Mouse (Mus musculus) embryonic facial prominence, embryonic 11.5 days (tissue): ENCODE data around the gene Gfi1b. TPM values are rescaled to one million over a fixed set of nuclear protein-coding genes. Genes with fewer than 3 reads are reported as not detected.

ENCODE experiments used
- ATAC-seq: fragments of 200-750 bp; cut with Nextera tagmentation; replicated peaks from 2 replicates; pipeline ENCODE4 v1.8.0; 2017; ENCODE audit warnings: low read depth; ENCODE audit not compliant: insufficient number of reproducible peaks, low FRiP score, low TSS enrichment
- DNase-seq: peaks from one replicate; pipeline ENCODE4 v3.0.0-alpha.2; 2015; ENCODE audit warnings: low spot score
- H3K27ac ChIP-seq: fragments of 300-500 bp; sonication (generic); replicated peaks from 2 replicates; pipeline ENCODE4 v1.5.1; 2014; ENCODE audit warnings: mild to moderate bottlenecking, low read depth, low read length, control low read depth
- H3K27me3 ChIP-seq: fragments of 300-500 bp; sonication (generic); 2 replicates; pipeline ENCODE4 v1.6.1; 2014; ENCODE audit warnings: mild to moderate bottlenecking, low read length, moderate library complexity, mixed read lengths; ENCODE audit not compliant: control insufficient read depth, insufficient read depth
- H3K36me3 ChIP-seq: fragments of 300-500 bp; sonication (generic); replicated peaks from 2 replicates; pipeline ENCODE4 v1.6.1; 2014; ENCODE audit warnings: low read depth, mild to moderate bottlenecking, low read length, moderate library complexity, mixed read lengths; ENCODE audit not compliant: control insufficient read depth, insufficient read depth
- H3K4me1 ChIP-seq: fragments of 300-500 bp; sonication (generic); 2 replicates; pipeline ENCODE4 v1.6.1; 2014; ENCODE audit warnings: low read length, mixed read lengths; ENCODE audit not compliant: control insufficient read depth, insufficient read depth
- H3K4me2 ChIP-seq: fragments of 300-500 bp; sonication (generic); 2 replicates; pipeline ENCODE4 v1.6.1; 2014; ENCODE audit warnings: low read depth, mild to moderate bottlenecking, control low read depth, low read length, moderate library complexity
- H3K4me3 ChIP-seq: fragments of 300-500 bp; sonication (generic); 2 replicates; pipeline ENCODE4 v1.5.1; 2014; ENCODE audit warnings: low read depth, low read length, control low read depth
- H3K9ac ChIP-seq: fragments of 300-500 bp; sonication (generic); replicated peaks from 2 replicates; pipeline ENCODE4 v1.6.1; 2014; ENCODE audit warnings: mild to moderate bottlenecking, control low read depth, low read length
- H3K9me3 ChIP-seq: fragments of 300-500 bp; sonication (generic); replicated peaks from 2 replicates; pipeline ENCODE4 v1.6.1; 2016; ENCODE audit warnings: mild to moderate bottlenecking, low read length, inconsistent platforms, mixed read lengths; ENCODE audit not compliant: control insufficient read depth
- WGBS: fragments of 180-500 bp; shearing (Covaris S2); extraction: QIAGEN DNeasy Blood & Tissue Kit; methylation state at CpG from one replicate; pipeline ENCODE4 v1.1.7; 2014; 5-methylcytosine and 5-hydroxymethylcytosine counted together
- polyA plus RNA-seq: library from polyadenylated mRNA; unstranded; fragments of >200 nt; fragmentation: Nextera tagmentation; extraction: Ambion mirVana; gene quantifications from 2 replicates; pipeline ENCODE4 v1.2.1, GENCODE M21; 2014

Gfi1b gene
- polyA plus RNA-seq, 1 experiment from 2014 or later: 2.6 TPM

DNA sequence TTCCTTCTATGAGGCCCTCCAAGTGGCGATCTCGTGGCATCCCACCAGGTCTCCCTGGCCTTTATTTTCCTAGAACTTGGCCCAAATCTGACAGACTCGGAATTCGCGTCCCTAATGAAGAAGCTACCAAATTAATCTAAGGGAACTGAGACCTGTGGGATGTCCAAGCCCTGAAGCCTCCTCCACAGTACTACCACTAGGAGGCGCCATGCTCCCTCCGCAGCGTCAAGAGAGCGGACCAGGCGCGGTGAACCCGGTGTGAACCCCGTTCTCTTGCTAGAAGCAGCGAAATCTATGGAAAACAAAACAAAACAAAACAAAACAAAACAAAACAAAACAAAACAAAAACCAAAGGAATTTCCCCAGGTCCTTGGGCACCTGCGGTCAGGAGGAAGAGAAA lies 29.0 kb downstream of the Gfi1b start:
- H3K9ac ChIP-seq: no peak overlapping the region
- H3K4me1 ChIP-seq: no peaks in the 10 kb centered on the region
- WGBS: 7% methylated on average over 15 of the region's 15 CpGs
- H3K27me3 ChIP-seq: no peaks in the 10 kb centered on the region
- DNase-seq (peak; percentile 70), ATAC-seq (no peak)
- H3K4me3 ChIP-seq: no peak overlapping the region
- H3K9me3 ChIP-seq: no peaks in the 10 kb centered on the region
- H3K4me2 ChIP-seq: no peak overlapping the region
- no peaks in the 10 kb centered on the region for H3K36me3 ChIP-seq
- no peak overlapping the region for H3K27ac ChIP-seq

DNA sequence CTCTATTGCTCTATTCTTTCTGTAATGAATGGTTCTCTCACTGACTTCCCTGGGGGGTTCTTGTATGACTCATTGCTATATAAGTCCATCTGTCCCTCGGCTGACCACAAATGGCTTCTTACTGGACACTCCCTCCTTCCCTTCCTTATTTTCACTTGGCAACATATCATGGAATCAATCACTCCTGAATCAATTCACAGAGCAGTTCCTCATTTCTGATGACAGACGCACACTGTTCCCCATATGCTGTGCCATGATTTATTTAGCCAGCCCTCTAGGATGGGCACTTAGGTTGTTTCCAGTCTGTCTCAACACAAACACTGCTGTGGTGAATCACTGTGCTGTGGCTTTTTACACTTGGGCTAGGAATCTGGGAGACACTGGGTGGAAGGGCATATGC lies 30.3 kb downstream of the Gfi1b start:
- no peak overlapping the region for H3K9ac ChIP-seq
- H3K36me3 ChIP-seq: no peaks in the 10 kb centered on the region
- no peaks in the 10 kb centered on the region for H3K9me3 ChIP-seq
- no peak overlapping the region for H3K27ac ChIP-seq
- ATAC-seq (no peak), DNase-seq (no peak)
- no peaks in the 10 kb centered on the region for H3K27me3 ChIP-seq
- WGBS: 76% methylated on average over 2 of the region's 2 CpGs
- H3K4me3 ChIP-seq: no peak overlapping the region
- H3K4me2 ChIP-seq: no peak overlapping the region
- H3K4me1 ChIP-seq: no peaks in the 10 kb centered on the region

DNA sequence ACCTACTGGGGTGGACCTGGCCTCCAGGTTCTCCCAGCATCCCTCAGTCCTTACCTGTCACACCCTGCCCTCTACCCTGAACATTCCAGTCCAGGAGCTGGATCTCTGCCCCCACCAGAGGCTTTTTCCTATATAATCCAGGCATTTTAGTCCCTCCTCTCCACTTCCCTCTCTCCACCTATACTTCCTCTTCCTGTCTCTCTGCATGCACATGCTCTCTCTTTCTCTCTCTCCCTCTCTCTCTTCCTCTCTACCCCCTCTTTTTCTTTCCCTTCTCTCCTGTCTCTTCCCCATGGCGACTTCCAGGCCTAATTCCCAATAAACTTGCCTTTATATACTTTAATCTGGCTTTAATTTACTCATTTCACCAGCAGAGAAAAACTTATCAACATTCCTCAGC lies 33.2 kb downstream of the Gfi1b start:
- H3K27ac ChIP-seq: no peak overlapping the region
- WGBS: 48% methylated on average over 1 of the region's 1 CpGs
- H3K4me3 ChIP-seq: no peak overlapping the region
- no peaks in the 10 kb centered on the region for H3K4me1 ChIP-seq
- H3K9me3 ChIP-seq: no peaks in the 10 kb centered on the region
- H3K9ac ChIP-seq: no peak overlapping the region
- H3K36me3 ChIP-seq: no peaks in the 10 kb centered on the region
- H3K27me3 ChIP-seq: no peaks in the 10 kb centered on the region
- ATAC-seq: no peak
- no peak for DNase-seq
- H3K4me2 ChIP-seq: no peak overlapping the region

DNA sequence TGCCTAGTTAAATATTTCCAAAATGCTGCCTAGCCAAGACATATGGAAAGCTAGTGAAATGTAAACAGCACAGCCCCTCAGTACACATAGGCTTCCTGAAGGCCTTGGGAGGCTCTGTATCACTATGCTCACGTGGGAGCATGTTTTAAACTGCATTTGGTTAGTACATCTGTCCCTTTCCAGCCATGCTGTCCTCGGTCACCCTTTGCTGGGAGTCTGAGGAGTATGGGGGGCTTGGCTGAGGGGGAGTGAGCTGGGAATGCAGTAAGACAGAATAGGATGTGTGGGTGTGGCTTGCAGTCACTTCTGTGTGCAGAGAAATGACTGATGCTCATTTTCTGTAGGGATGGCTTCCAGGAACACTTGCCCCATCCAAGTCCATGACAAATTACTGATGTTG lies 36.1 kb downstream of the Gfi1b start:
- DNase-seq (no peak), ATAC-seq (no peak)
- WGBS: 42% methylated on average over 2 of the region's 2 CpGs
- Histone ChIP-seq H3K4me2 (no peak overlapping the region), H3K36me3 (no peaks in the 10 kb centered on the region), H3K27me3 (no peaks in the 10 kb centered on the region), H3K4me1 (no peaks in the 10 kb centered on the region), H3K9me3 (no peaks in the 10 kb centered on the region), H3K27ac (no peak overlapping the region), H3K4me3 (no peak overlapping the region), H3K9ac (no peak overlapping the region)

DNA sequence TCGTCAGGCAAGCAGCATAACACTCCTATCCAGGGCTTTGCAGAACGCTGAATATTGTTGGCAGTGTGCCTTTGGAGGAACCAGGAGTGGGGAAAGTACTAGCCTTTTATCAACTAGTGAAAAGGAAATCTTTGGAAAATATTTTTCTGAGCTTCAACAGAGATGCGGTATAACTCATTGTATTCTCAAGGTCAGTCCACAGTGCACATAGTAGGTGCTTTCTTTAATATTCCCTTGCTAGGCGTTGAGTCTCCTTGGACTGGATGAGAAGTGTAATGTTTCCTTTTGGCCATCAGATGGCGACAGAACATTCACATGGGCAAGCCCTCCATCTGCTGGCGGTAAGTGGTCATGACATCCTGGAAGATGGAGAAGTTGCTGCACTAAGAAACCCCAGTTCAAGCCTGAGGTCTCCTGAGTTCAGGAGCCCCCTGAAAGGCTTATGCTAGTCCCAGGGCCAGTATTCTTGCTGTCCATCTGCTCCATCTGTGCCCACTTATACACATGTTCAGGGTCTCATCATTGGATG lies 36.7 kb downstream of the Gfi1b start:
- WGBS: 20% methylated on average over 6 of the region's 6 CpGs
- Histone ChIP-seq H3K27ac (no peak overlapping the region), H3K4me1 (no peaks in the 10 kb centered on the region), H3K4me3 (no peak overlapping the region), H3K36me3 (no peaks in the 10 kb centered on the region), H3K27me3 (no peaks in the 10 kb centered on the region), H3K9me3 (no peaks in the 10 kb centered on the region), H3K4me2 (no peak overlapping the region), H3K9ac (no peak overlapping the region)
- DNase-seq (peak; percentile 88), ATAC-seq (no peak)

DNA sequence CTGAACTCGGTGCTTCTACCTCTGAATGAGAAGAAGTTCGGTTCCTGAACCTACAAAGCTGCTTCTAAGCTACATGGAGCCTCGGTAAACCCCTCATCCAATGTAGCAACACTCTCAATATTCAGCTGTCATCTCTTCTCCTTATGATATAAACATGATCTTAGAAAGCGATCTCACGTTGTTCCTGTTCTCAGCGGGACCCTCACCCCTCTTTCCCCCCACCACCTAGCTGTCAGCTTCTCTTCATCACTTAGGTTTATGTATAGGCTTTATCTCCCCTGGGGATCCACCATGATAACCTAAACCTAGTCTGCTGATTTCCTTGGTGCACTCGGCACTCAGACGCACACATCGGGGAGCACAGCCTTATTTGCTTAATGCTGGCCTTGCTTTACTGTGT lies 38.1 kb downstream of the Gfi1b start, which contains the start of gene Gtf3c5:
Gene Gtf3c5, minus strand, starts transcription at position 101 of the 400 bp plus-strand sequence.
- Histone ChIP-seq H3K4me2 (peak within 1 kb of the TSS; percentile 46), H3K36me3 (no peaks in the 10 kb centered on the region), H3K27ac (peak within 1 kb of the TSS; percentile 54; the same call in 1 of the 2 replicates), H3K4me3 (peak within 1 kb of the TSS; percentile 56), H3K4me1 (no peaks in the 10 kb centered on the region), H3K27me3 (no peaks in the 10 kb centered on the region), H3K9ac (peak within 1 kb of the TSS; percentile 72), H3K9me3 (no peaks in the 10 kb centered on the region)
- DNase-seq (no peak), ATAC-seq (no peak)
- WGBS: 76% methylated on average over 9 of the region's 9 CpGs

DNA sequence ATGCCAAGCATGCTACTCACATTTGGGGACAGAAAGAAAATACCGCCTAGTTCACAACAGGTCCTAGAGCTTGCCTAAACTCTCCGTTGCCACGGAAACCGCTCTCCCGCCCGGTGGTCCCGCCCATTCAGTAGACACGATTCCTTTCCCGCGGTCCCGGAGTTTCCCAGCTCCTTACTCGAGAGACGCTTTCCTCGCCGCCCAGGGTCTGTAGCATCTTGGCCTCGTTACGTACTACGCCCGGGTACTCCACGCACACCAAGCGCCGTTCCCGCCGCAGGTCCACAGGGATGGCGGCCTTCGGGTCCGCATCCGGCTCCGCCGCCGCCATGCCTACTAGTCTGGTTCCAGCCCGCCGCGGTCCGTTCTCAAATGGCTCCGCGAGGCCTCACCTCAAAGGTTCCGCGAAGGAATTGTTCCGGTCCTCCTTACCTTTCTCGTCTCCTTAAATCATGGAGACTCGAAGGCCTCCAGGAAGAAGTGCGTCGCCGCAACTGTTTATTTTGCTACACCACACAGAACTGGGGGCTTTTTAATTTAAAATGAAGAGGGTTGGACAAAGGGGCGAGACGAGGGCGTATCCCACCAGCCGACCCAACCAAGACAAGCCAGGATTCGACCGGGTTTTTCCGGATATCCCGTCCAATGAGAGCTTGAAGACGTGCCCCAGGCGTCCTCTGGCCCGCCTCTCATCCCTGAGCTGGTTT lies 39.0 kb downstream of the Gfi1b start:
- Histone ChIP-seq H3K27me3 (no peaks in the 10 kb centered on the region), H3K4me1 (no peaks in the 10 kb centered on the region), H3K4me2 (peak overlapping the region; percentile 46), H3K4me3 (peak overlapping the region; percentile 56), H3K9me3 (no peaks in the 10 kb centered on the region), H3K27ac (peak overlapping the region; percentile 54; the same call in 1 of the 2 replicates), H3K36me3 (peaks cover 2% of the 10 kb centered on the region; the same call in 1 of the 2 replicates), H3K9ac (peak overlapping the region; percentile 72)
- ATAC-seq (peak; percentile 89), DNase-seq (peak; percentile 95)
- under 1% methylated on average over 56 of the region's 56 CpGs for WGBS

DNA sequence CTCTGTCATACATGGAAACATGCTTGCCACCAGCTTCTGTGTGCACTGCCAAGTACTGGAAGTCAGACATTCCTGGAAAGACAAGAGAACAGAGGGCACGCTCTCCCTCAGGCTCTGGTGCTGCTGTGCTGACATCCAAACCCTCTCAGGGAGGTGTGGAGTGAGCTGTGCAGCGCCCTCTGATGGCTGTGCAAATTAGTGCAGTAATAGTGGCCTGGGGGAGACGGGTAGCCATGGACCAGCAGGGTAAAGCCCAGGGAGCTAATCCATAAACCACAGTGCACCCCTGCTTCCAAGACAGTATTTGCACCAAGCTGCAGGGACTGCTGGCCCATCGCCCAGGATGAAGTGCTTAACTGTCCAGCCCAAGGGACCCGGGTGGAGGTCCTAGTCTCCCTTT lies 43.8 kb downstream of the Gfi1b start:
- H3K36me3 ChIP-seq: peaks cover 2% of the 10 kb centered on the region
- no peak overlapping the region for H3K9ac ChIP-seq
- H3K27ac ChIP-seq: no peak overlapping the region
- ATAC-seq: no peak
- no peaks in the 10 kb centered on the region for H3K27me3 ChIP-seq
- no peaks in the 10 kb centered on the region for H3K4me1 ChIP-seq
- DNase-seq: no peak
- WGBS: 76% methylated on average over 5 of the region's 5 CpGs
- H3K4me2 ChIP-seq: no peak overlapping the region
- no peaks in the 10 kb centered on the region for H3K9me3 ChIP-seq
- no peak overlapping the region for H3K4me3 ChIP-seq
